Mouse (Mus musculus) hindbrain, embryonic 12.5 days (tissue): Measurements from ENCODE around the gene Ceacam11. TPM values are rescaled to one million over a fixed set of nuclear protein-coding genes. Genes with fewer than 3 reads are reported as not detected.
"Not testable (repeated sequence)": the region's sequence is repeated elsewhere in the genome, so short reads cannot be mapped to it uniquely, and the experiment has no call there.

Source experiments
- ATAC-seq: fragments of 200-750 bp; cut with Nextera tagmentation; 2 replicates; pipeline ENCODE4 v1.8.0; 2017; ENCODE audit warnings: moderate TSS enrichment; ENCODE audit not compliant: low FRiP score
- H3K27ac ChIP-seq: fragments of 300-500 bp; sonication (generic); 2 replicates; pipeline ENCODE4 v1.5.1; 2016; ENCODE audit warnings: mild to moderate bottlenecking
- H3K27me3 ChIP-seq: fragments of 300-500 bp; sonication (generic); 2 replicates; pipeline ENCODE4 v1.6.1; 2016; ENCODE audit warnings: mild to moderate bottlenecking
- H3K36me3 ChIP-seq: fragments of 300-500 bp; sonication (generic); 2 replicates; pipeline ENCODE4 v1.6.1; 2016; ENCODE audit warnings: mild to moderate bottlenecking
- H3K4me1 ChIP-seq: fragments of 300-500 bp; sonication (generic); 2 replicates; pipeline ENCODE4 v1.6.1; 2016
- H3K4me2 ChIP-seq: fragments of 300-500 bp; sonication (generic); replicated peaks from 2 replicates; pipeline ENCODE4 v1.6.1; 2016; ENCODE audit warnings: mild to moderate bottlenecking
- H3K4me3 ChIP-seq: fragments of 300-500 bp; sonication (generic); 2 replicates; pipeline ENCODE4 v1.5.1; 2016; ENCODE audit warnings: mild to moderate bottlenecking
- H3K9ac ChIP-seq: fragments of 300-500 bp; sonication (generic); 2 replicates; pipeline ENCODE4 v1.6.1; 2016; ENCODE audit warnings: mild to moderate bottlenecking, moderate library complexity
- H3K9me3 ChIP-seq: fragments of 300-500 bp; sonication (generic); replicated peaks from 2 replicates; pipeline ENCODE4 v1.6.1; 2016; ENCODE audit warnings: mild to moderate bottlenecking
- WGBS: fragments of 180-500 bp; shearing (Covaris S2); methylation state at CpG from one replicate; pipeline ENCODE4 v1.1.7; 2016; 5-methylcytosine and 5-hydroxymethylcytosine counted together
- microRNA-seq: library from miRNA; unstranded; fragments of <30 nt; microRNA quantifications from one replicate; pipeline ENCODE4, GENCODE M21; 2017
- polyA plus RNA-seq: library from polyadenylated mRNA; unstranded; fragments of >200 nt; fragmentation: Nextera tagmentation; extraction: Ambion mirVana; gene quantifications from 2 replicates; pipeline ENCODE4 v1.2.1, GENCODE M21; 2016

Ceacam11 gene
- polyA plus RNA-seq: not detected in 2 replicates

DNA sequence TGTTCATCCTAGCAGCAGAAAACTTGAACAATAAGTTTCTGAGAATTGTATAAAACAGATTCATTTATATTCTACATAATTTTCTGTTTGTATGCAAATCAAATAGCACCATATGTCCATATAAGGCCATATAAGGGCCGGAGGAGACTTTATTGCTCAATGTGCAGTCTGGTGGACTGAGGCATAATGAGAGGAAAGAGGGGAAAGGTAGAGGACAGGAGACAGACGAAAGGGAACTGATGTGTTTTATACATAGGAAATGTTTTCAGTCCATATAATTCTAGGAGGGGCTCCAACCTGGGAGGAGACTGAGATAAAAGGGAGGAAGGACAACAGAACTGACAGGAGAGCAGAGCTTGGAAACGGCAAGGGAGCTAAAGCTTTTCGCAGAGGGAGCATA lies at the start of gene Ceacam11:
Gene Ceacam11 (plus strand): TSS at position 301 of the 400 bp plus-strand sequence.
- H3K4me3 ChIP-seq: no peak within 1 kb of the TSS
- H3K9me3 ChIP-seq: peaks cover 51% of the 10 kb centered on the region
- H3K4me2 ChIP-seq: no peak within 1 kb of the TSS
- no peaks in the 10 kb centered on the region for H3K36me3 ChIP-seq
- 82% methylated on average over 4 of the region's 4 CpGs for WGBS
- no peak within 1 kb of the TSS for H3K9ac ChIP-seq
- no peaks in the 10 kb centered on the region for H3K4me1 ChIP-seq
- ATAC-seq: no peak
- no peak within 1 kb of the TSS for H3K27ac ChIP-seq
- no peaks in the 10 kb centered on the region for H3K27me3 ChIP-seq

DNA sequence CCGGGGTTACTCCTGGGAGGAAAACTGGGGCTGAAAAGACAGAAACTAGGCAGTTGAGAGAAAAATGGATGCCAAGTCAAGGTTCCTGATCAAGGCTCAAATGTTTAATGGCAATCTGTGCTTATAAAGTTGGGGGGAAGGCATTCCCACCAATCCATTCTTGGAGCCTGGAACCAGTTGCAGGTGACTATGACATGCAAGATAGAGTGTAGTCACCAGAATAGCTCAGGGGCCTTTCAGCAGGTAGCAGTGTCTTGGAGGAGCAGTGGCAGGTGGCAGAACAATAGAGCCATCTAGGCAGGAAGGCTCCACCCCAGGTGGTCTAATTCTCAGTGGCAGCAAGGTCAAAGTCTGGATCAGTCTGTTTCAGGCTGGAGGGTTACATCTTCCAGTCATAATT lies 29.2 kb downstream of the Ceacam11 start:
- H3K27ac ChIP-seq, H3K36me3 ChIP-seq, H3K4me3 ChIP-seq, H3K27me3 ChIP-seq, ATAC-seq, H3K4me2 ChIP-seq, H3K4me1 ChIP-seq, H3K9ac ChIP-seq: not testable (repeated sequence)
- 88% methylated on average over 1 of the region's 1 CpGs for WGBS
- H3K9me3 ChIP-seq: peaks cover 25% of the 10 kb centered on the region

DNA sequence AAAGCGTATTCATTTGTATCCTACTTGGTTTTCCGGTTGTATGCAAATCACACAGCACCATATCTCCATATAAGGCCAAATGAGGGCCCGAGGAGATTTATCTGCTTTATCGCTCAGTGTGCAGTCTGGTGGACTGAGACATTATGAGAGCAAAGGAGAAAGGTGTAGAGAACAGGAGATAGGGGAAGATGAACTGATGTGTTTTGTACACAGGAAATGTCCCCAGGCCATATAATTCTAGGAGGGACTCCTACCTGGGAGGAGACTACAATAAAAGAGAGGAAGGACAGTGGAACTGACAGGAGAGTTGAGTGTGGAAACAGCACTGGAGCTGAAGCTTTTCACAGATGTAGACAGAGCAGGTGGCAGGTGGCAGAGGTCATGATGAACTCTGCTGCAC lies 37.7 kb downstream of the Ceacam11 start, which contains the start of gene Ceacam13:
Gene Ceacam13 (plus strand): TSS at position 301 of the 400 bp plus-strand sequence.
- no peaks in the 10 kb centered on the region for H3K4me1 ChIP-seq
- no peak within 1 kb of the TSS for H3K27ac ChIP-seq
- no peaks in the 10 kb centered on the region for H3K27me3 ChIP-seq
- H3K4me3 ChIP-seq: no peak within 1 kb of the TSS
- no peak within 1 kb of the TSS for H3K9ac ChIP-seq
- H3K4me2 ChIP-seq: no peak within 1 kb of the TSS
- H3K9me3 ChIP-seq: peaks cover 58% of the 10 kb centered on the region
- no peaks in the 10 kb centered on the region for H3K36me3 ChIP-seq
- no peak for ATAC-seq
- WGBS: 78% methylated on average over 4 of the region's 4 CpGs

Small RNA genes lying within 50 kb of the gene (microRNA-seq; reads per million reads assigned to microRNA genes)
- gene Gm22414: not detected

Other genes with a start within 250 kb of the Ceacam11 start
- gene Ceacam14, start 159.5 kb upstream of the Ceacam11 start, polyA plus RNA-seq: not detected in 2 replicates
- not detected in 2 replicates for gene Gm5155, start 100.4 kb upstream of the Ceacam11 start, polyA plus RNA-seq
- not detected in 2 replicates for gene Ceacam13, start 37.8 kb downstream of the Ceacam11 start, polyA plus RNA-seq
- gene Ceacam12, start 93.8 kb downstream of the Ceacam11 start, polyA plus RNA-seq: not detected in 2 replicates
- not detected in 2 replicates for gene Igfl3, start 204.4 kb downstream of the Ceacam11 start, polyA plus RNA-seq